Mouse (Mus musculus) small intestine, adult 2 months (tissue): ENCODE data around the gene Cdkn2aipnl.

Source experiments
- CTCF ChIP-seq: fragments of 200-500 bp; IDR thresholded peaks from 2 replicates; pipeline ENCODE4 v1.5.1; 2012; ENCODE audit warnings: low read depth, mild to moderate bottlenecking, control low read depth, inconsistent platforms, low read length, moderate library complexity, mixed read lengths; ENCODE audit not compliant: insufficient replicate concordance, insufficient read length; ENCODE audit errors: extremely low read depth
- POLR2A ChIP-seq: fragments of 200-500 bp; IDR thresholded peaks from 2 replicates; pipeline ENCODE4 v1.6.1; 2012; ENCODE audit warnings: low read depth, mild to moderate bottlenecking, control low read depth, inconsistent platforms, low read length, moderate library complexity

DNA sequence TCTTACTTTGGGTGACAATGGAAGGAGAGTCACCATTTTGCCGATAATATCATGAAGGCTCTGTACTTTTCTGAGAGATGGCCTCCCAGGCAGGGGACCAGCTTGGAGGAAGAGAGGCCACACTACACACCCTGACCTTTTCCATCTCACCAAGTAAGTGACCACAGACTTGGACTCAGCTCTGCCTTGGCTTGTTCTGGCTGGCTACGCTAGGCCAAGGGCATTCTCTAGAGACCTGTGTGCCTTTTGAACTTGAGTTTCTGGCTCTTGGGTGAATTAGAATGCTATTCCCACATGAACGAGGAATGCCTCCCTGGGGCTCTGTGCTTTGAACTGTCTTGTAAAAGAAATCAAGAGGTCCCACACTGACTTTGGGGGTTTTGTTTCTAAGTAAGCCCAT, 33.2 kb upstream of the Cdkn2aipnl start:
- TF ChIP-seq CTCF: no peak
- no peak for TF ChIP-seq POLR2A
